Mouse (Mus musculus) heart, embryonic 13.5 days (tissue): Measurements from ENCODE around the gene Ablim2. TPM values are rescaled to one million over a fixed set of nuclear protein-coding genes. Genes with fewer than 3 reads are reported as not detected.

Experiments used
- ATAC-seq: fragments of 200-750 bp; cut with Nextera tagmentation; 2 replicates; pipeline ENCODE4 v1.8.0; 2017; ENCODE audit warnings: moderate TSS enrichment; ENCODE audit not compliant: insufficient number of reproducible peaks, low FRiP score, low TSS enrichment; ENCODE audit errors: extremely low read depth
- H3K27ac ChIP-seq: fragments of 300-500 bp; sonication (generic); replicated peaks from 2 replicates; pipeline ENCODE4 v1.5.1; 2015; ENCODE audit warnings: moderate library complexity, mild to moderate bottlenecking, inconsistent platforms
- H3K27me3 ChIP-seq: fragments of 300-500 bp; sonication (generic); replicated peaks from 2 replicates; pipeline ENCODE4 v1.6.1; 2015; ENCODE audit warnings: mild to moderate bottlenecking, inconsistent platforms
- H3K36me3 ChIP-seq: fragments of 300-500 bp; sonication (generic); 2 replicates; pipeline ENCODE4 v1.6.1; 2015; ENCODE audit warnings: mild to moderate bottlenecking, inconsistent platforms
- H3K4me1 ChIP-seq: fragments of 300-500 bp; sonication (generic); 2 replicates; pipeline ENCODE4 v1.6.1; 2015; ENCODE audit warnings: inconsistent platforms
- H3K4me2 ChIP-seq: fragments of 300-500 bp; sonication (generic); 2 replicates; pipeline ENCODE4 v1.6.1; 2015; ENCODE audit warnings: inconsistent platforms, mild to moderate bottlenecking, moderate library complexity
- H3K4me3 ChIP-seq: fragments of 300-500 bp; sonication (generic); 2 replicates; pipeline ENCODE4 v1.5.1; 2015; ENCODE audit warnings: moderate library complexity, mild to moderate bottlenecking, inconsistent platforms
- H3K9ac ChIP-seq: fragments of 300-500 bp; sonication (generic); 2 replicates; pipeline ENCODE4 v1.6.1; 2015; ENCODE audit warnings: inconsistent platforms, mild to moderate bottlenecking, moderate library complexity
- H3K9me3 ChIP-seq: fragments of 300-500 bp; sonication (generic); 2 replicates; pipeline ENCODE4 v1.6.1; 2016; ENCODE audit warnings: inconsistent platforms
- WGBS: fragments of 180-500 bp; shearing (Covaris S2); methylation state at CpG from one replicate; pipeline ENCODE4 v1.1.7; 2015; ENCODE audit warnings: mixed read lengths; 5-methylcytosine and 5-hydroxymethylcytosine counted together
- polyA plus RNA-seq: library from polyadenylated mRNA; unstranded; fragments of >200 nt; fragmentation: Nextera tagmentation; extraction: Ambion mirVana; gene quantifications from 2 replicates; pipeline ENCODE4 v1.2.1, GENCODE M21; 2015

Ablim2 gene
- polyA plus RNA-seq, 1 experiment from 2014 or later = 5.1 TPM

GRCm38 (mm10) chr5:35908626-35909443 lies 151.2 kb downstream of the Ablim2 start:
- Histone ChIP-seq H3K36me3 (peaks cover 31% of the 10 kb centered on the region), H3K9me3 (no peaks in the 10 kb centered on the region), H3K4me2 (peak overlapping the region; percentile 53), H3K27me3 (no peaks in the 10 kb centered on the region), H3K27ac (peak overlapping the region; percentile 90), H3K4me1 (peaks cover 73% of the 10 kb centered on the region), H3K4me3 (no peak overlapping the region), H3K9ac (peak overlapping the region; percentile 70)
- no peak for ATAC-seq
- WGBS = 42% methylated on average over 13 of the region's 13 CpGs

- Histone ChIP-seq H3K36me3 (peaks cover 22% of the 10 kb centered on the region), H3K4me2 (no peak overlapping the region), H3K27ac (peak overlapping the region; percentile 72), H3K27me3 (no peaks in the 10 kb centered on the region), H3K4me3 (no peak overlapping the region), H3K9me3 (no peaks in the 10 kb centered on the region), H3K4me1 (peaks cover 74% of the 10 kb centered on the region), H3K9ac (peak overlapping the region; percentile 57)
- no peak for ATAC-seq
- 69% methylated on average over 12 of the region's 12 CpGs for WGBS
These were observed 158.1 kb downstream of the Ablim2 start for GRCm38 (mm10) chr5:35915629-35916300.

- H3K9me3 ChIP-seq = no peaks in the 10 kb centered on the region
- peak overlapping the region; percentile 31; the same call in 1 of the 2 replicates for H3K27ac ChIP-seq
- H3K27me3 ChIP-seq = no peaks in the 10 kb centered on the region
- H3K4me1 ChIP-seq = peaks cover 79% of the 10 kb centered on the region
- H3K9ac ChIP-seq = no peak overlapping the region
- no peak for ATAC-seq
- H3K36me3 ChIP-seq = peaks cover 15% of the 10 kb centered on the region
- no peak overlapping the region for H3K4me2 ChIP-seq
- 55% methylated on average over 5 of the region's 5 CpGs for WGBS
- no peak overlapping the region for H3K4me3 ChIP-seq
These were observed 159.0 kb downstream of the Ablim2 start for GRCm38 (mm10) chr5:35916666-35917065.

GRCm38 (mm10) chr5:35918387-35918786 lies 160.7 kb downstream of the Ablim2 start:
- H3K27ac ChIP-seq = peak overlapping the region; percentile 99
- H3K4me2 ChIP-seq = peak overlapping the region; percentile 33; the same call in 1 of the 2 replicates
- no peaks in the 10 kb centered on the region for H3K9me3 ChIP-seq
- peaks cover 97% of the 10 kb centered on the region for H3K4me1 ChIP-seq
- ATAC-seq = no peak
- 16% methylated on average over 8 of the region's 8 CpGs for WGBS
- peaks cover 2% of the 10 kb centered on the region; the same call in 1 of the 2 replicates for H3K36me3 ChIP-seq
- no peak overlapping the region for H3K4me3 ChIP-seq
- H3K9ac ChIP-seq = peak overlapping the region; percentile 67
- no peaks in the 10 kb centered on the region for H3K27me3 ChIP-seq

- peaks cover 97% of the 10 kb centered on the region for H3K4me1 ChIP-seq
- H3K9ac ChIP-seq = peak overlapping the region; percentile 42; the same call in 1 of the 2 replicates
- no peaks in the 10 kb centered on the region for H3K27me3 ChIP-seq
- 43% methylated on average over 4 of the region's 4 CpGs for WGBS
- no peaks in the 10 kb centered on the region for H3K9me3 ChIP-seq
- peak overlapping the region; percentile 99 for H3K27ac ChIP-seq
- ATAC-seq = no peak
- no peak overlapping the region for H3K4me2 ChIP-seq
- H3K36me3 ChIP-seq = no peaks in the 10 kb centered on the region; the same call in 1 of the 2 replicates
- H3K4me3 ChIP-seq = no peak overlapping the region
These were observed 162.4 kb downstream of the Ablim2 start for GRCm38 (mm10) chr5:35920076-35920475.

- Histone ChIP-seq H3K9me3 (no peaks in the 10 kb centered on the region), H3K27ac (peak overlapping the region; percentile 99), H3K27me3 (no peaks in the 10 kb centered on the region), H3K9ac (peak overlapping the region; percentile 74), H3K4me1 (peaks cover 97% of the 10 kb centered on the region), H3K36me3 (no peaks in the 10 kb centered on the region; the same call in 1 of the 2 replicates), H3K4me2 (peak overlapping the region; percentile 63; the same call in 1 of the 2 replicates), H3K4me3 (no peak overlapping the region)
- ATAC-seq = no peak
These were observed 162.9 kb downstream of the Ablim2 start for GRCm38 (mm10) chr5:35920557-35920956.

- WGBS = 20% methylated on average over 6 of the region's 6 CpGs
- Histone ChIP-seq H3K36me3 (no peaks in the 10 kb centered on the region; the same call in 1 of the 2 replicates), H3K27me3 (no peaks in the 10 kb centered on the region), H3K4me2 (peak overlapping the region; percentile 63), H3K9ac (peak overlapping the region; percentile 74), H3K9me3 (no peaks in the 10 kb centered on the region), H3K4me3 (peak overlapping the region; percentile 15; the same call in 1 of the 2 replicates), H3K27ac (peak overlapping the region; percentile 99), H3K4me1 (peaks cover 97% of the 10 kb centered on the region)
- no peak for ATAC-seq
These were observed 163.5 kb downstream of the Ablim2 start for GRCm38 (mm10) chr5:35921141-35921540.

GRCm38 (mm10) chr5:35921595-35922254 lies 164.0 kb downstream of the Ablim2 start:
- peak overlapping the region; percentile 74 for H3K9ac ChIP-seq
- ATAC-seq = peak; percentile 80
- H3K4me3 ChIP-seq = peak overlapping the region; percentile 28
- WGBS = 11% methylated on average over 10 of the region's 10 CpGs
- peak overlapping the region; percentile 99 for H3K27ac ChIP-seq
- H3K36me3 ChIP-seq = no peaks in the 10 kb centered on the region; the same call in 1 of the 2 replicates
- no peaks in the 10 kb centered on the region for H3K9me3 ChIP-seq
- H3K27me3 ChIP-seq = no peaks in the 10 kb centered on the region
- peak overlapping the region; percentile 63 for H3K4me2 ChIP-seq
- peaks cover 97% of the 10 kb centered on the region for H3K4me1 ChIP-seq

- no peaks in the 10 kb centered on the region for H3K9me3 ChIP-seq
- no peak overlapping the region for H3K4me3 ChIP-seq
- H3K4me1 ChIP-seq = peaks cover 95% of the 10 kb centered on the region
- peak overlapping the region; percentile 99 for H3K27ac ChIP-seq
- peak overlapping the region; percentile 71; the same call in 1 of the 2 replicates for H3K9ac ChIP-seq
- no peak for ATAC-seq
- H3K27me3 ChIP-seq = no peaks in the 10 kb centered on the region
- no peaks in the 10 kb centered on the region for H3K36me3 ChIP-seq
- peak overlapping the region; percentile 63 for H3K4me2 ChIP-seq
- WGBS = 64% methylated on average over 6 of the region's 6 CpGs
These were observed 165.8 kb downstream of the Ablim2 start for GRCm38 (mm10) chr5:35923448-35923847.

GRCm38 (mm10) chr5:35925171-35925634 lies 167.5 kb downstream of the Ablim2 start:
- peak overlapping the region; percentile 99 for H3K27ac ChIP-seq
- 44% methylated on average over 12 of the region's 12 CpGs for WGBS
- no peak overlapping the region for H3K4me3 ChIP-seq
- H3K27me3 ChIP-seq = no peaks in the 10 kb centered on the region
- peak overlapping the region; percentile 71 for H3K9ac ChIP-seq
- ATAC-seq = no peak
- peaks cover 83% of the 10 kb centered on the region for H3K4me1 ChIP-seq
- H3K4me2 ChIP-seq = peak overlapping the region; percentile 63; the same call in 1 of the 2 replicates
- no peaks in the 10 kb centered on the region for H3K36me3 ChIP-seq
- H3K9me3 ChIP-seq = no peaks in the 10 kb centered on the region

GRCm38 (mm10) chr5:35926511-35926910 lies 168.8 kb downstream of the Ablim2 start:
- Histone ChIP-seq H3K4me2 (no peak overlapping the region), H3K27me3 (no peaks in the 10 kb centered on the region), H3K9me3 (no peaks in the 10 kb centered on the region), H3K9ac (peak overlapping the region; percentile 58; the same call in 1 of the 2 replicates), H3K4me1 (peaks cover 83% of the 10 kb centered on the region), H3K27ac (no peak overlapping the region), H3K4me3 (no peak overlapping the region), H3K36me3 (no peaks in the 10 kb centered on the region)
- 80% methylated on average over 8 of the region's 8 CpGs for WGBS
- ATAC-seq = no peak
